Mouse (Mus musculus): Measurements from ENCODE around the gene Fsip1.
"Not testable (repeated sequence)": the region's sequence is repeated elsewhere in the genome, so short reads cannot be mapped to it uniquely, and the experiment has no call there.

The Fsip1 gene

DNA sequence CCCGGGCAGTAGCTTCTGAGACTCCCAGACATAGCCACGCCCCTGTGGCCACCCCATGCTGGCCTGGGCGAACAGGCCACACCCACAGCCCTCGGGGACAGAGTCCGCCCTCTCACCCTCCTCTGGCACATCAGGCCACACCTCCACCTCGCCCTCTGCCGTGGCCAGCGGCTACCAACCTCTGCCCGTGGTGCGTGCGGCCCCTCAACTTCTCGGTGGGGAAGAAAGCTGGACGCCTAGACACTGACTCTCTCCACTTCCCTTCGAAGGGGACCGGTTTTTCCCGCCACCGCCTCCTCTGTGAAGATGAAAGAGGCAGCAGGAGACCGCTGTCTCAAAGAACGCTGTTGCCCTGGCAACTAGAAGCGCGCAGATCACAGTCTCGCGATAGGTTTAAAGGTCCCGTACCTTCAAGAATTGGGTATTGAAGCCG lies at the start of gene Fsip1:
Fsip1 (minus strand) TSS at position 346 of the 433 bp plus-strand sequence.
- peak; percentile 88 for DNase-seq

- no peak for DNase-seq
These were observed 49.7 kb upstream of the Fsip1 start for GRCm38 (mm10) chr2:118306522-118306895.

DNA sequence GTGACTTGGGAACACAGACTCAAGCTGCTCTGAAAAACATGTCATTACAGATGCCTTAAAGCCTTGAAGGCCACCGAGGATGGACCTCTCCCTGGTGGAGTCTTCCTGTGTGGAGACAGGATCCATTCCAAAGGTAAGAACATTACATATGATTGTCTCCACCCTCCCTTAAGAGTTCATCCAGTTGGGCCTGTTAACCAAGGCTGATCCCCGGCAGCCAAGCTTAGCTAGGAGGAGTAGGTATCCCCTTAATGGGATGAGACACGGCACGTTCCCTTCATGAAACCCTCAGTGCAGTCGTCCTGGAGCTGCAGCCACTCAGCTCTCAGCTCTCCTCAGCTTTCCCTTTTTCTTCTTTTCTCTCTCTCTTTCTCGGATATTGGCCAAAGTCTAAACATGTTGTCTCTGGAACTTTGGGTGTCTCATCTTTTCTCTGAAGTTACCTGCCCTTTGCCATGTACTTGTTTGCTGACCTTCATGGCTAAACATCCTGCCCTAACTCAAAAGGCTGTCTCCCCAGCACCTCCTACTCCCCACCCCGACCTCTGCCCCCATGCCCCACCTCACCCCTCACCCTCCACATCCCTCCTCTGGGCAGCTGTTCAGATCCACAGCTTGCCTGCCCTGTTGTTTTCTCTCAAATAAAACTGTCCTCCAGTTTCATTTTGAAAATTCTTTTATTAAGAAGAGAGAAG lies 49.2 kb upstream of the Fsip1 start:
- DNase-seq, result no peak

- no peak for DNase-seq
These were observed 46.7 kb upstream of the Fsip1 start for GRCm38 (mm10) chr2:118303456-118303855.

DNA sequence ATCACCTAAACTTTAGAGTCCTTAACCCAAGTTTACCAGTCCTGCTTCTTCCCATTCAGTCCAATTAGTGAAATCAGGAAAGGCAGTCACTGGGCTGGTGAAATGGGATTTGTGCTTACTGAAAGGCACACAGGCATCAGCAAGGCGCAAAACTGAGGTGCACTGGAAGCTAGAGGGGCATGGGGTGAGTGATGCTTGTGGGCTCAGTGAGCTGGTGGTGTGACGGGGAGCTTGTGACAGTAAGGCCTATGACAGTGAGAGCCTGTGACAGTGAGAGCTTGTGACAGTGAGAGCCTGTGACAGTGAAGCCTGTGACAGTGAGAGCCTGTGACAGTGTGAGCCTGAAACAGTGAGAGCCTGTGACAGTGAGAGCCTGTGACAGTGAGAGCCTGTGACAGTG lies 44.9 kb upstream of the Fsip1 start:
- DNase-seq, result no peak

GRCm38 (mm10) chr2:118301041-118301545 lies 44.3 kb upstream of the Fsip1 start:
- no peak for DNase-seq

- no peak for DNase-seq
These were observed 43.2 kb upstream of the Fsip1 start for GRCm38 (mm10) chr2:118299981-118300380.

GRCm38 (mm10) chr2:118298601-118299000 lies 41.8 kb upstream of the Fsip1 start:
- no peak for DNase-seq

DNA sequence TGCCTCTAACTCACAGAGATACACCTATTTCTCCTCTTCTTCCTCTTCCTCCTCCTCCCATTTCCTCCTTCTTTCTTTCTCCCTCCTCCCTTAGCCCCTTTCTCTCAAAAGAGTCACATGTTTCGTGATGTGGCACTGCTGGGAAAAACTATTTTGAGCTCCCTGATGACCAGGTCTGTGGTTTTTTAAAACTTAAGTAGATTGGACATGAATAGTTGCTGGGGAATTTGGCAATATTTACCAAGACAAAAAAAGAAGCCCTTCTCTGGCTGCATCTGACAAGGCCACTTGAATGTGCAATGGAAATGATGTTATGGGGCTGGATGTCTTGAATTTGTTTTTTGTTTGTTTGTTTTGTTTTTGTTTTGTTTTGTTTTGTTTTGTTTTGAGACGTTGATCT lies 41.2 kb upstream of the Fsip1 start:
- no peak for DNase-seq

DNA sequence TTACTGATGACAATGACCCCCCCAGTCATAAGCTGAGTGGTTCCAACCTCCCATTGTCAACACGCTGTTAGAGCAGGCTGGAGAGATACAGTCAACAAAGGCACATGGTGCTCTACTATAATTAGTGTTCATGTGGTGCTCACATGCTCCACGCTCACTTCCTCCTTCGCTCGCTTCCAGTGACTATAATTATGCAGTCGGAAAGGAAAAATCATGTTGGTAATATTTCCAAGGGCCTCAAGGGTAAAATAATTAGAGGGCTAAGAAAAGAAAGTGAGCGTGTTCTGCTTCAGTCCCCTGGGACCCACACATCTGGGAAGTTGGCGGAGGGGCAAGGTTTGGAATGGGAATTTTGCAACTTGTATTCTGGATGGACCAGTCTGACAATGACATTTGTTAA lies 38.7 kb upstream of the Fsip1 start:
- no peak for DNase-seq

- no peak for DNase-seq
These were observed 36.8 kb upstream of the Fsip1 start for GRCm38 (mm10) chr2:118293583-118293982.

DNA sequence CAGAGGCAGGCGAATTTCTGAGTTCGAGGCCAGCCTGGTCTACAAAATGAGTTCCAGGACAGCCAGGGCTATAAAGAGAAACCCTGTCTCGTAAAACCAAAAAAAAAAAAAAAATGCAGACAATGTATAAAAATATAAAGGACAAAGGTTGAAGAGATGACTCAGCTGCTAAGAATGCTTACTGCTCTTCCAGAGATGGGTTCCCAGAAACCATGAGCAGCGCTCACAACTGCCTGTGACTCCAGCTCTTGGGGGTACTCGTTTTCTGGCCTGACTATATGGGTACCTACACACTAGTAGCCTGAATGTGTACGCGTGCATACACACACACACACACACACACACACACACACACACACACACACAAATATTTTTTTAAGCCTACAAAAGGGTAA lies 32.3 kb upstream of the Fsip1 start:
- not testable (repeated sequence) for DNase-seq

- no peak for DNase-seq
These were observed 31.7 kb upstream of the Fsip1 start for GRCm38 (mm10) chr2:118288326-118289065.

DNA sequence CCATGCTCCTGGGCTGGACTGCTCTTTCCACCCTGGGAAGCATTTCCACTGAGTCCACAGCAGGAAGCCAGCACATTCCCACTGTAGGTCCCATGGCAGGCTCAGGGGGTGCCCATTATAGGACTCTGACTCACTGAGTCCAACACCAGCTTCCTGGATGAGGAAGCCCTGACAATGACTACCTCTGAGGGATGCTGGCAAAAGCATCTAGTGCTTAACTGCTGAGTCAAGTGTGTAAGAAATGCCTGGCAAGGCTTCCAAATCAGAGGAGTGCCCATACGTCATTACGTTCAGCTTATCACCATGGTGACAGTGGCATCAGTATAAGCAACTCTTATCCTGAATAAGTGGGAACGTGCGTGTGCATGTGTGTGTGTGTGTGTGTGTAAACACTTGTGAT lies 30.9 kb upstream of the Fsip1 start:
- no peak for DNase-seq

DNA sequence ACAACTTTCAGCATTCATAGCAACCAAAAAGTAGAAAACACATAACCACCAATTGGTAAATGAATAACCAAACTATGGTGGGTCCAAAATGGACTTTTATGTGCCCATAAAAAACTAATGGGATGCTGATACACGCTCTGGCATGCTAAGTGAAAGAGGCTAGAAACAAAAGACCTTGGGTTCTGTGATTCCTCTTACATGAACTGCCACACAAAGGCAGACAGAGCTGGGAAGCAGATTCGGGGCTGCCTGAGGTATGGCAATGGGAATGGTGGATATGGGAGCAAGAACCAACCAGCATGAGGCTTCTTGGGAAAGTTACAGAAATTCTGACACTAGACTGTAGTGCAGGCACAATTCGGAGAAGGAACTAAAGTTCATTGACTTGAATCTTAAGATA lies 25.7 kb upstream of the Fsip1 start:
- DNase-seq, result no peak

DNA sequence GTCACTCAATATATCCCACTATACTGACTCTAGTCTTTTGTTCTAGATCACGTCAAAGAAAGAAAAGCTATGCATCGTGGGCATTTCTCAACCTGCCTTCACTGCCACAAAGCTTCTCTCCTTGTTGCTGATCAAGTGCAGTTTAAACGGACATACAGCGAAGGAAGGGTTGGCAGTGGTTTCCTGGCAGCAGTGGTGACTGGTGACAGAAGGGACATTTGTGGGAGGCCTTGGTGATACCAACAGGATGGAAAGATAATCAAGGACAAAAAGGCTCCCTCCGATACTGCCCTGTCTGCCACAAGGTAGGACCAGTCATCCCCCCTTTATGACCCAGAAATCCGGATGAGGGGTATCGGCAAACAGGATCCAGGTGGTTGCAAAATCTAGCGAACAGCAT lies 21.5 kb upstream of the Fsip1 start:
- no peak for DNase-seq

- no peak for DNase-seq
These were observed 14.8 kb upstream of the Fsip1 start for GRCm38 (mm10) chr2:118271606-118272005.

- no peak for DNase-seq
These were observed 13.4 kb upstream of the Fsip1 start for GRCm38 (mm10) chr2:118270213-118270612.

- no peak for DNase-seq
These were observed 7.1 kb upstream of the Fsip1 start for GRCm38 (mm10) chr2:118263914-118264201.

DNA sequence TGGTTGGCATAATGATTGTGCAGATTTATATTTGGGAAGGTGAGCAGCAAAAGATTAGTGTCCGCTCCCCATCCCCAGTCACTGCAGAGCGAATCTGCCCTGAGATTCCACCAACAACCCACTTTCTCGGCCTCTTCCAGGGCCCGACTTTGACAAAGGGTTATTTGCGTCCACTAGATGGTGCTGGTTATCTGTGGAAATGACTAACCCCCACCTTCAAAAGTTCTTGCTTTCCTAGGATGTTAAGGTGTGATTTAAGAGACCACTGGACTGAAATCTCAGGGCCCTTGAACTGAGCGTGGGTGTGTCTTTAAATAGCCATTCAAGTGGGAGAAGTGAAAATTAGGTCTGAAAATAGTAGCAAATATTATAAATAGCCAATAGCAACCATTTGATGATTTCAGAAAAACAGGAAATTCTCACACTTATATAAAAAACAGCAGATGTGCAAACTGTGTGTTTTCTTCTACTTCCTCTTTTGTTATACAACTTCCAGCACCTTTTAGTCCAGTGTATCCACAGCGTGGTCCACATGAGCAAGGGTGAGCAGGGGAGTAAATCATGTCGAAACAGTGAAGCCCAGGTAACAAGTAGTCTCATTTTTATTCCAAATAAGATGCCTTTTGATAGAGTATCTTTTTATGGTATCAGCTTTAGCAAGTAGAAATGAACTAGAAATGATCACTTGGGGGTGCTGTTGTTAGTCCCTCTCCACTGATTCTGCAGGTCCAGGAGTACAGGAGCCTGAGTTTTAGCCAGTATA lies 6.6 kb upstream of the Fsip1 start:
- peak; percentile 69 for DNase-seq

GRCm38 (mm10) chr2:118262673-118263072 lies 5.9 kb upstream of the Fsip1 start:
- no peak for DNase-seq

GRCm38 (mm10) chr2:118259746-118260145 lies 3.0 kb upstream of the Fsip1 start:
- DNase-seq, result no peak

DNA sequence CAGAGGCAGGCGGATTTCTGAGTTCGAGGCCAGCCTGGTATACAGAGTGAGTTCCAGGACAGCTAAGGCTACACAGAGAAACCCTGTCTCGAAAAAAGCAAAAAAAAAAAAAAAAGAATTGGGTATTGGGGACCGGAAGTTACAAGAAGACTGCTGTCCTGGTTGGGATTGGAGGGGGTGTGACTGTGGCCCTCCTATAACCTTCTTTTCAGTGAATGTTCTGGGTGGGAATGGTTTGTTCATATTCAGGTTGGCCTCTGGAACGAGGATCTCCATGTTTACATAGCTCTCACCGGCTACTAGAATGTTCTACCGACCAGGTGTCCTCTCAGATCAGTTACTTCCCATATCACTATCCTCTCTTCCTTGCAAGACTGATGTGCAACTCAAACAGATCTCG lies 328 bp upstream of the Fsip1 start:
- DNase-seq, result no peak

GRCm38 (mm10) chr2:118254516-118254915 lies 2.2 kb downstream of the Fsip1 start:
- no peak for DNase-seq
